10 mouse cellular contexts compared by ENCODE assay signal in genomic region chr4:41618916-41619746, GRCm38 (mm10). TPM values are rescaled to one million over a fixed set of nuclear protein-coding genes. Genes with fewer than 3 reads are reported as not detected.
DNase-seq lines count a peak whose midpoint lies in the region; ATAC-seq and TF ChIP-seq lines count a peak whose summit lies in the region.
"Had no signal": no experiment of that assay in that cellular context is flagged by ENCODE, and none has a peak within 500 bp of the region (broad histone marks: within the 10 kb centered on the region; RNA-seq: fewer than 3 reads in every experiment).

No protein-coding gene starts in this region.

- 0 out of 2 replicates have a peak, but pooled peaks have one; percentile 18 for TF ChIP-seq CTCF in gastrocnemius, adult 2 months (IDR thresholded peaks at IDR 0.05)

- no peak for DNase-seq in kidney, adult 9 months
- DNase-seq in gastrocnemius, adult 2 months: peak; percentile 94
- no peak for DNase-seq in ovary, adult 18-20 months (ENCODE audit: low spot score)
- DNase-seq in adrenal gland, adult 8-10 months: no peak
- DNase-seq in urinary bladder, postnatal 4 days (ENCODE audit: low spot score in 2 of 2): no peak

- H3K4me2 ChIP-seq in kidney, embryonic 16.5 days (replicated peaks; ENCODE audit: low read depth, low read length): no peak overlapping the region
- H3K4me2 ChIP-seq in neural tube, embryonic 15.5 days: no peak overlapping the region
- H3K4me2 ChIP-seq: heart, embryonic 15.5 days; limb, embryonic 13.5 days had no signal

- H3K4me3 ChIP-seq in kidney, embryonic 16.5 days (ENCODE audit: low read length): no peak overlapping the region
- peak overlapping the region; percentile 2; the same call in 1 of the 2 replicates for H3K4me3 ChIP-seq in gastrocnemius, adult 2 months
- H3K4me3 ChIP-seq in neural tube, embryonic 15.5 days (replicated peaks): no peak overlapping the region
- H3K4me3 ChIP-seq: heart, embryonic 15.5 days; limb, embryonic 13.5 days had no signal

- ATAC-seq in kidney, embryonic 16.5 days (ENCODE audit: low FRiP score, low TSS enrichment): 0 out of 2 replicates have a peak, but pooled peaks have one; percentile 15
- ATAC-seq in cerebellum, adult (ENCODE audit: insufficient number of reproducible peaks, low FRiP score, low TSS enrichment): peak; percentile 86
- peak; percentile 37; the same call in 1 of the 2 replicates for ATAC-seq in neural tube, embryonic 15.5 days (ENCODE audit: low FRiP score)

- 52% methylated on average over 12 of the region's 12 CpGs for WGBS in kidney, embryonic 16.5 days
- WGBS in neural tube, embryonic 15.5 days: 39% methylated on average over 12 of the region's 12 CpGs

- H3K9me3 ChIP-seq in kidney, embryonic 16.5 days (ENCODE audit: low read length): no peaks in the 10 kb centered on the region
- H3K9me3 ChIP-seq in neural tube, embryonic 15.5 days (replicated peaks): no peaks in the 10 kb centered on the region
- H3K9me3 ChIP-seq: heart, embryonic 15.5 days; limb, embryonic 13.5 days had no signal

- no peak overlapping the region; the same call in 1 of the 2 replicates for H3K27ac ChIP-seq in kidney, embryonic 16.5 days (ENCODE audit: low read length)
- peak overlapping the region; percentile 83 for H3K27ac ChIP-seq in gastrocnemius, adult 2 months
- H3K27ac ChIP-seq in neural tube, embryonic 15.5 days (replicated peaks): peak overlapping the region; percentile 9
- H3K27ac ChIP-seq: heart, embryonic 15.5 days; limb, embryonic 13.5 days had no signal

- H3K36me3 ChIP-seq in kidney, embryonic 16.5 days (ENCODE audit: insufficient read depth, low read length): no peaks in the 10 kb centered on the region
- H3K36me3 ChIP-seq in neural tube, embryonic 15.5 days: no peaks in the 10 kb centered on the region
- H3K36me3 ChIP-seq: heart, embryonic 15.5 days; limb, embryonic 13.5 days had no signal

- H3K9ac ChIP-seq in kidney, embryonic 16.5 days (replicated peaks; ENCODE audit: low read length): no peak overlapping the region
- no peak overlapping the region for H3K9ac ChIP-seq in neural tube, embryonic 15.5 days (replicated peaks)
- H3K9ac ChIP-seq: heart, embryonic 15.5 days; limb, embryonic 13.5 days had no signal

- no peaks in the 10 kb centered on the region for H3K4me1 ChIP-seq in kidney, embryonic 16.5 days (ENCODE audit: insufficient read depth, low read length)
- H3K4me1 ChIP-seq in neural tube, embryonic 15.5 days: peaks cover 33% of the 10 kb centered on the region
- H3K4me1 ChIP-seq: heart, embryonic 15.5 days had no signal

- intact Hi-C loops in gastrocnemius, adult 2 months (cut with DNase I): loop anchor here (10.0 kb wide), 1 partner anchor 94 kb away; no protein-coding TSS in a partner anchor

- H3K27me3 ChIP-seq in kidney, embryonic 16.5 days (ENCODE audit: insufficient read depth, low read length): no peaks in the 10 kb centered on the region
- H3K27me3 ChIP-seq in neural tube, embryonic 15.5 days (replicated peaks): no peaks in the 10 kb centered on the region

RNA-seq across cellular contexts. Expression of gene Enho, which starts 21.0 kb away (rescaled TPM):
- 18.9 and 23.5 TPM in 2 replicates for polyA plus RNA-seq in kidney, embryonic 16.5 days (2015; fragmentation: Nextera tagmentation; extraction: Ambion mirVana)
- 10 to 100 TPM in 1 of 2 experiments, 1 to 10 TPM in 1; 9.1 to 11.9 TPM for total RNA-seq in gastrocnemius, adult 2 months (2021)
- polyA plus RNA-seq in neural tube, embryonic 15.5 days (2015; fragmentation: Nextera tagmentation; extraction: Ambion mirVana): 89.8 and 111 TPM in 2 replicates
- total RNA-seq in adrenal gland, adult 8-10 months (2022): 1 to 10 TPM; 3.8 to 5.6 (median 4.9) TPM

RNA-seq across cellular contexts. Expression of gene Dnaic1, which starts 49.6 kb away (rescaled TPM):
- polyA plus RNA-seq in kidney, embryonic 16.5 days (2015; fragmentation: Nextera tagmentation; extraction: Ambion mirVana): 1.2 and 1.7 TPM in 2 replicates
- under 1 TPM; 0.56 to 0.59 TPM for total RNA-seq in gastrocnemius, adult 2 months (2021)
- 2.1 and 2.5 TPM in 2 replicates for polyA plus RNA-seq in neural tube, embryonic 15.5 days (2015; fragmentation: Nextera tagmentation; extraction: Ambion mirVana)
- under 1 TPM in 3 of 4 experiments, not detected in 1; 0.49 to 0.94 (median 0.86) TPM for total RNA-seq in adrenal gland, adult 8-10 months (2022)

RNA-seq across cellular contexts. Expression of gene Fam219a, which starts 49.8 kb away (rescaled TPM):
- 1.9 and 2.2 TPM in 2 replicates for polyA plus RNA-seq in kidney, embryonic 16.5 days (2015; fragmentation: Nextera tagmentation; extraction: Ambion mirVana)
- total RNA-seq in gastrocnemius, adult 2 months (2021): 10 to 100 TPM; 18.0 to 24.3 TPM
- 15.2 and 17.9 TPM in 2 replicates for polyA plus RNA-seq in neural tube, embryonic 15.5 days (2015; fragmentation: Nextera tagmentation; extraction: Ambion mirVana)
- 10 to 100 TPM; 21.1 to 33.4 (median 27.0) TPM for total RNA-seq in adrenal gland, adult 8-10 months (2022)

Comparison
In these comparisons a context has a peak if more than half of its experiments do, and no peak if none do; other contexts are left out.
1. ATAC-seq: peak in every context shown above with its lines; median percentile 86 in cerebellum, adult; 37 in neural tube, embryonic 15.5 days; 15 in kidney, embryonic 16.5 days.